Comparison of ENCODE assay signal across 18 mouse cellular contexts in genomic region chr3:35321991-35322390, GRCm38 (mm10).
DNase-seq lines count a peak whose midpoint lies in the region; ATAC-seq and TF ChIP-seq lines count a peak whose summit lies in the region.
"Had no signal": no experiment of that assay in that cellular context is flagged by ENCODE, and none has a peak within 500 bp of the region (broad histone marks: within the 10 kb centered on the region; RNA-seq: fewer than 3 reads in every experiment).

No protein-coding gene starts in this region.

- H3K27me3 ChIP-seq in forebrain, embryonic 13.5 days = no peaks in the 10 kb centered on the region
- H3K27me3 ChIP-seq in forebrain, embryonic 15.5 days = no peaks in the 10 kb centered on the region
- H3K27me3 ChIP-seq in hindbrain, embryonic 10.5 days (ENCODE audit: insufficient read depth, poor library complexity, severe bottlenecking) = no peaks in the 10 kb centered on the region
- no peaks in the 10 kb centered on the region for H3K27me3 ChIP-seq in hindbrain, embryonic 16.5 days (replicated peaks; ENCODE audit: control insufficient read depth, insufficient read depth, low read length)
- no peaks in the 10 kb centered on the region for H3K27me3 ChIP-seq in forebrain, embryonic 16.5 days (replicated peaks; ENCODE audit: control insufficient read depth, insufficient read depth, low read length)
- H3K27me3 ChIP-seq: embryonic facial prominence, embryonic 12.5 days had no signal

- intact Hi-C loops in heart, postnatal 36 days (cut with DNase I) = loop anchor here (5.0 kb wide), 1 partner anchor 675 kb away; no protein-coding TSS in a partner anchor

- no peaks in the 10 kb centered on the region for H3K9me3 ChIP-seq in forebrain, embryonic 13.5 days (replicated peaks)
- H3K9me3 ChIP-seq in forebrain, embryonic 15.5 days = no peaks in the 10 kb centered on the region
- no peaks in the 10 kb centered on the region for H3K9me3 ChIP-seq in hindbrain, embryonic 10.5 days
- no peaks in the 10 kb centered on the region for H3K9me3 ChIP-seq in hindbrain, embryonic 16.5 days (ENCODE audit: control insufficient read depth, low read length)
- no peaks in the 10 kb centered on the region for H3K9me3 ChIP-seq in forebrain, embryonic 16.5 days (ENCODE audit: control insufficient read depth, low read length)
- H3K9me3 ChIP-seq: embryonic facial prominence, embryonic 10.5 days; embryonic facial prominence, embryonic 12.5 days had no signal

- TF ChIP-seq POLR2A in brain, embryonic 14.5 days (IDR thresholded peaks at IDR 0.05; ENCODE audit: borderline replicate concordance, extremely low read depth, insufficient read depth, insufficient read length, poor library complexity, severe bottlenecking) = no peak

- WGBS in forebrain, embryonic 13.5 days = 3% methylated on average over 2 of the region's 2 CpGs
- 0% methylated on average over 2 of the region's 2 CpGs for WGBS in forebrain, embryonic 15.5 days
- 34% methylated on average over 2 of the region's 2 CpGs for WGBS in hindbrain, embryonic 10.5 days
- 25% methylated on average over 1 of the region's 2 CpGs for WGBS in hindbrain, embryonic 16.5 days
- WGBS in forebrain, embryonic 16.5 days = 14% methylated on average over 2 of the region's 2 CpGs

- no peaks in the 10 kb centered on the region for H3K36me3 ChIP-seq in forebrain, embryonic 13.5 days (ENCODE audit: poor library complexity, severe bottlenecking)
- no peaks in the 10 kb centered on the region for H3K36me3 ChIP-seq in forebrain, embryonic 15.5 days
- no peaks in the 10 kb centered on the region for H3K36me3 ChIP-seq in hindbrain, embryonic 10.5 days
- H3K36me3 ChIP-seq in hindbrain, embryonic 16.5 days (ENCODE audit: control insufficient read depth, insufficient read depth, low read length) = no peaks in the 10 kb centered on the region
- no peaks in the 10 kb centered on the region for H3K36me3 ChIP-seq in forebrain, embryonic 16.5 days (ENCODE audit: control insufficient read depth, insufficient read depth)
- H3K36me3 ChIP-seq: embryonic facial prominence, embryonic 10.5 days; embryonic facial prominence, embryonic 12.5 days had no signal

- no peak for TF ChIP-seq CTCF in brain, embryonic 14.5 days (IDR thresholded peaks at IDR 0.05; ENCODE audit: borderline replicate concordance, extremely low read depth, insufficient read depth, insufficient read length)

- peak; percentile 17; the same call in 1 of the 2 replicates for ATAC-seq in forebrain, embryonic 13.5 days
- ATAC-seq in forebrain, embryonic 15.5 days (replicated peaks) = no peak
- ATAC-seq in hindbrain, embryonic 16.5 days = no peak
- ATAC-seq in forebrain, embryonic 16.5 days = peak; percentile 30; the same call in 1 of the 2 replicates

- peak overlapping the region; percentile 40; the same call in 1 of the 2 replicates for H3K27ac ChIP-seq in forebrain, embryonic 13.5 days
- H3K27ac ChIP-seq in forebrain, embryonic 15.5 days (replicated peaks) = no peak overlapping the region
- H3K27ac ChIP-seq in hindbrain, embryonic 10.5 days = peak overlapping the region; percentile 45; the same call in 1 of the 2 replicates
- no peak overlapping the region for H3K27ac ChIP-seq in hindbrain, embryonic 16.5 days (ENCODE audit: low read depth, low read length)
- H3K27ac ChIP-seq in forebrain, embryonic 16.5 days (ENCODE audit: low read length) = no peak overlapping the region
- H3K27ac ChIP-seq: embryonic facial prominence, embryonic 10.5 days; embryonic facial prominence, embryonic 12.5 days had no signal

- DNase-seq in hindbrain, embryonic 10.5 days (ENCODE audit: low spot score) = no peak
- DNase-seq in brain, embryonic 14.5 days (ENCODE audit: low read depth) = peak; percentile 83
- DNase-seq in heart, postnatal 36 days = no peak
- no peak for DNase-seq in kidney, adult 9 months
- DNase-seq: adrenal gland, adult 2 months; adrenal gland, postnatal 10 days; adrenal gland, postnatal 25 days; cerebellum, adult 11-12 months; cerebellum, adult 2 months; cerebellum, adult 9-10 months; cerebellum, postnatal 10 days; cerebellum, postnatal 25 days had no signal

- H3K9ac ChIP-seq in forebrain, embryonic 13.5 days = no peak overlapping the region
- H3K9ac ChIP-seq in forebrain, embryonic 15.5 days (replicated peaks) = no peak overlapping the region
- H3K9ac ChIP-seq in hindbrain, embryonic 16.5 days (ENCODE audit: low read depth, low read length) = no peak overlapping the region
- H3K9ac ChIP-seq in forebrain, embryonic 16.5 days (replicated peaks; ENCODE audit: low read depth, low read length) = no peak overlapping the region
- H3K9ac ChIP-seq: embryonic facial prominence, embryonic 12.5 days had no signal

- no peak overlapping the region for H3K4me3 ChIP-seq in forebrain, embryonic 13.5 days
- no peak overlapping the region for H3K4me3 ChIP-seq in forebrain, embryonic 15.5 days
- H3K4me3 ChIP-seq in hindbrain, embryonic 10.5 days = no peak overlapping the region
- H3K4me3 ChIP-seq in hindbrain, embryonic 16.5 days (ENCODE audit: low read length) = no peak overlapping the region
- no peak overlapping the region for H3K4me3 ChIP-seq in forebrain, embryonic 16.5 days (replicated peaks; ENCODE audit: low read length)
- H3K4me3 ChIP-seq: embryonic facial prominence, embryonic 10.5 days; embryonic facial prominence, embryonic 12.5 days had no signal

- no peak overlapping the region for H3K4me2 ChIP-seq in forebrain, embryonic 13.5 days
- H3K4me2 ChIP-seq in forebrain, embryonic 15.5 days (replicated peaks) = no peak overlapping the region
- no peak overlapping the region for H3K4me2 ChIP-seq in hindbrain, embryonic 16.5 days (ENCODE audit: low read length)
- no peak overlapping the region for H3K4me2 ChIP-seq in forebrain, embryonic 16.5 days (ENCODE audit: low read length)
- H3K4me2 ChIP-seq: embryonic facial prominence, embryonic 12.5 days had no signal

- peaks cover 49% of the 10 kb centered on the region for H3K4me1 ChIP-seq in forebrain, embryonic 13.5 days
- peaks cover 37% of the 10 kb centered on the region for H3K4me1 ChIP-seq in forebrain, embryonic 15.5 days
- H3K4me1 ChIP-seq in hindbrain, embryonic 10.5 days (replicated peaks) = peaks cover 34% of the 10 kb centered on the region
- H3K4me1 ChIP-seq in hindbrain, embryonic 16.5 days (ENCODE audit: control insufficient read depth, insufficient read depth, low read depth, low read length) = peaks cover 5% of the 10 kb centered on the region
- H3K4me1 ChIP-seq in forebrain, embryonic 16.5 days (replicated peaks; ENCODE audit: control insufficient read depth, insufficient read depth, low read length) = peaks cover 18% of the 10 kb centered on the region

Comparison
In these comparisons a context has a peak if more than half of its experiments do, and no peak if none do; other contexts are left out.
1. ATAC-seq: peak in forebrain, embryonic 13.5 days (single experiment) and forebrain, embryonic 16.5 days (single experiment); none in forebrain, embryonic 15.5 days (single experiment) and hindbrain, embryonic 16.5 days (single experiment).
2. H3K27ac ChIP-seq: peak in forebrain, embryonic 13.5 days (single experiment) and hindbrain, embryonic 10.5 days (single experiment); none in forebrain, embryonic 15.5 days (single experiment), hindbrain, embryonic 16.5 days (single experiment) and forebrain, embryonic 16.5 days (single experiment).